Mouse (Mus musculus) lung, embryonic 15.5 days (tissue): ENCODE measurements around the gene Gm49721. TPM values are rescaled to one million over a fixed set of nuclear protein-coding genes. Genes with fewer than 3 reads are reported as not detected.
"Not testable (repeated sequence)": the region's sequence is repeated elsewhere in the genome, so short reads cannot be mapped to it uniquely, and the experiment has no call there.

Experiments used
- ATAC-seq: fragments of 200-750 bp; cut with Nextera tagmentation; 2 replicates; pipeline ENCODE4 v1.8.0; 2017; ENCODE audit warnings: moderate number of reproducible peaks, borderline replicate concordance; ENCODE audit not compliant: low FRiP score, low TSS enrichment; ENCODE audit errors: extremely low read depth
- H3K27ac ChIP-seq: fragments of 300-500 bp; sonication (generic); 2 replicates; pipeline ENCODE4 v1.5.1; 2015; ENCODE audit warnings: moderate library complexity, mild to moderate bottlenecking, inconsistent platforms
- H3K27me3 ChIP-seq: fragments of 300-500 bp; sonication (generic); 2 replicates; pipeline ENCODE4 v1.6.1; 2015; ENCODE audit warnings: inconsistent platforms
- H3K36me3 ChIP-seq: fragments of 300-500 bp; sonication (generic); 2 replicates; pipeline ENCODE4 v1.6.1; 2015; ENCODE audit warnings: inconsistent platforms
- H3K4me1 ChIP-seq: fragments of 300-500 bp; sonication (generic); 2 replicates; pipeline ENCODE4 v1.6.1; 2015; ENCODE audit warnings: inconsistent platforms
- H3K4me2 ChIP-seq: fragments of 300-500 bp; sonication (generic); 2 replicates; pipeline ENCODE4 v1.6.1; 2015; ENCODE audit warnings: inconsistent platforms, mild to moderate bottlenecking, moderate library complexity
- H3K4me3 ChIP-seq: fragments of 300-500 bp; sonication (generic); 2 replicates; pipeline ENCODE4 v1.5.1; 2015; ENCODE audit warnings: mild to moderate bottlenecking, inconsistent platforms
- H3K9ac ChIP-seq: fragments of 300-500 bp; sonication (generic); 2 replicates; pipeline ENCODE4 v1.6.1; 2015; ENCODE audit warnings: inconsistent platforms
- H3K9me3 ChIP-seq: fragments of 300-500 bp; sonication (generic); 2 replicates; pipeline ENCODE4 v1.6.1; 2016; ENCODE audit warnings: inconsistent platforms
- WGBS: fragments of 180-500 bp; shearing (Covaris S2); methylation state at CpG from one replicate; pipeline ENCODE4 v1.1.7; 2015; 5-methylcytosine and 5-hydroxymethylcytosine counted together
- polyA plus RNA-seq: library from polyadenylated mRNA; unstranded; fragments of >200 nt; fragmentation: Nextera tagmentation; extraction: Ambion mirVana; gene quantifications from 2 replicates; pipeline ENCODE4 v1.2.1, GENCODE M21; 2015

The Gm49721 gene
- polyA plus RNA-seq, 1 experiment from 2014 or later, result 0.24 TPM

- not testable (repeated sequence) for H3K27me3 ChIP-seq, H3K9ac ChIP-seq, H3K9me3 ChIP-seq, H3K36me3 ChIP-seq, H3K4me1 ChIP-seq
- WGBS, result under 1% methylated on average over 15 of the region's 48 CpGs
- ATAC-seq, result peak; percentile 97
- H3K4me2 ChIP-seq, result peak overlapping the region; percentile 53
- H3K4me3 ChIP-seq, result peak overlapping the region; percentile 56
- peak overlapping the region; percentile 64; the same call in 1 of the 2 replicates for H3K27ac ChIP-seq
Measured at GRCm38 (mm10) chr17:6961181-6962000, 17.3 kb upstream of the Gm49721 start.

DNA sequence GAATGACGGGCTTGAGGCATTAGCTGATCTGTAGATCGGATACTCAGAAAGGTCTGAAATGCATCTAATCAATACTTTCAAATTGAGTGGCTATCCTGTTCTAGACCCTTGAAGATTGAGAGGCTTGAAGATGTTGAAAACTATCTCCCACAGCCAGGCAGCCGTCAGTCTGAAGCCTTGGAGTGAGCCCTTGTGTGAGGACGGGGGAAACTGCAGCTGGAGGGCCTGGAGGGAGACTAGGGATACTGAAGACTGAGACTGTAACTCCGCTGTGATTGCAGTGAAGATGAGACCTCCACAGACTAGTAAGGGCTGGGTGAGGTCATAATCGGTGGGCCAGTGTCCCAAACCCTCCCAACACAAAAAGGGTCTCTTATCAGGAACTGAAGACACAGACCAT, 16.4 kb upstream of the Gm49721 start:
- not testable (repeated sequence) for H3K27ac ChIP-seq, H3K9me3 ChIP-seq, H3K4me3 ChIP-seq, H3K36me3 ChIP-seq, H3K4me2 ChIP-seq, H3K9ac ChIP-seq, ATAC-seq, H3K27me3 ChIP-seq, H3K4me1 ChIP-seq
- WGBS, result 68% methylated on average over 4 of the region's 6 CpGs

GRCm38 (mm10) chr17:6962936-6963335, 15.8 kb upstream of the Gm49721 start:
- not testable (repeated sequence) for H3K27me3 ChIP-seq, H3K4me1 ChIP-seq, H3K27ac ChIP-seq, H3K9ac ChIP-seq, ATAC-seq, H3K9me3 ChIP-seq, H3K4me3 ChIP-seq, H3K4me2 ChIP-seq, H3K36me3 ChIP-seq
- WGBS, result 40% methylated on average over 4 of the region's 4 CpGs

GRCm38 (mm10) chr17:6965364-6965763, 13.3 kb upstream of the Gm49721 start:
- not testable (repeated sequence) for H3K4me1 ChIP-seq, ATAC-seq, H3K4me3 ChIP-seq, H3K9ac ChIP-seq, H3K36me3 ChIP-seq, H3K9me3 ChIP-seq, H3K27ac ChIP-seq, H3K4me2 ChIP-seq, H3K27me3 ChIP-seq
- 15% methylated on average over 6 of the region's 6 CpGs for WGBS

GRCm38 (mm10) chr17:6967673-6968072, 11.0 kb upstream of the Gm49721 start:
- WGBS, result 25% methylated on average over 1 of the region's 1 CpGs
- H3K9me3 ChIP-seq, H3K4me1 ChIP-seq, ATAC-seq, H3K4me2 ChIP-seq, H3K9ac ChIP-seq, H3K27me3 ChIP-seq, H3K4me3 ChIP-seq, H3K36me3 ChIP-seq, H3K27ac ChIP-seq: not testable (repeated sequence)

DNA sequence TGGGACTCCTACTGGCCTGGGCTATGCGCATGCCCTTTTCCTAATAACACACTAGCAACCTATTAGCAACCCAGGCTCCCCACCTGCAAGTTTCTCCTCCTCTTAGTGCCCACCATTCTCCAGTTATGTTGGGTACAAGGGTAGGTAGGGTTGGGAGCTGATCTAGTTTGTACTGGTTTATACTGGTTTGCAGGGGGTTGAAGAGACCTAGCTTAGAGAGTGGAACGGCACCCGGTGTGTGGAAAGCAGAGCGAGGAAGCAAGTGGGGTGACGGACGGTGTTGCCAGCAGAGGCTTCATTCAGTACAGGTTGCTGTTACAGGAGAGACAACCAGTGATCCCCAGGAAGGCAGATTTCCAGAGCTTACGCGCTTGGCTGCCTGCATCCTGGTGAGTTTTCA, 8.4 kb upstream of the Gm49721 start, which contains the start of gene Rnaset2b:
Rnaset2b (plus strand) TSS at position 301 of the 400 bp plus-strand sequence.
- not testable (repeated sequence) for H3K4me1 ChIP-seq, H3K9ac ChIP-seq, H3K36me3 ChIP-seq, ATAC-seq, H3K4me2 ChIP-seq, H3K27ac ChIP-seq, H3K9me3 ChIP-seq, H3K4me3 ChIP-seq, H3K27me3 ChIP-seq
- WGBS, result 100% methylated on average over 1 of the region's 8 CpGs

DNA sequence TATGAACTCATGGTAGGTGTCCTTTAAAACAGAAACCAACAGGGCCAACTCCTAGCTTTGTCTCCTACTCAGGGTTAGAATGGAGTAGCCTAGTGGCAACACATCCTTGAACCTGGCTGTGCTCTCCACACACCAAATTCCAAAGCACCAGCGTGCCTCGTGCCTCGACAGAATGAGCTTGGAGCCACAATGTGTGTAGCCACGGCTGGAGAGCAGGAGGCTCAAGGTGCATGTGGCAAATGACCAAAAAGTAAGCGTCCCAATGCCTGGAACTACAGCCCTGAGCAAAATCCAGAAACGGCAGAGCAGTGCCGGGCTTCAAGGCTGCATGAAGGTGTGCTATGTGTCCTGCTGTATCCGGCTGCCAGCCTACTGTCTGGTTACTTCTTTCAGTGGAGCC, 7.5 kb upstream of the Gm49721 start:
- H3K9ac ChIP-seq, H3K27me3 ChIP-seq, H3K9me3 ChIP-seq, H3K4me3 ChIP-seq, ATAC-seq, H3K36me3 ChIP-seq, H3K4me2 ChIP-seq, H3K4me1 ChIP-seq, H3K27ac ChIP-seq: not testable (repeated sequence)
- WGBS, result 70% methylated on average over 8 of the region's 8 CpGs

- not testable (repeated sequence) for H3K4me1 ChIP-seq, H3K36me3 ChIP-seq, H3K9me3 ChIP-seq, H3K9ac ChIP-seq, H3K4me2 ChIP-seq, H3K4me3 ChIP-seq, H3K27ac ChIP-seq, H3K27me3 ChIP-seq, ATAC-seq
- 51% methylated on average over 4 of the region's 4 CpGs for WGBS
Measured at GRCm38 (mm10) chr17:6972836-6973396, 5.8 kb upstream of the Gm49721 start.

DNA sequence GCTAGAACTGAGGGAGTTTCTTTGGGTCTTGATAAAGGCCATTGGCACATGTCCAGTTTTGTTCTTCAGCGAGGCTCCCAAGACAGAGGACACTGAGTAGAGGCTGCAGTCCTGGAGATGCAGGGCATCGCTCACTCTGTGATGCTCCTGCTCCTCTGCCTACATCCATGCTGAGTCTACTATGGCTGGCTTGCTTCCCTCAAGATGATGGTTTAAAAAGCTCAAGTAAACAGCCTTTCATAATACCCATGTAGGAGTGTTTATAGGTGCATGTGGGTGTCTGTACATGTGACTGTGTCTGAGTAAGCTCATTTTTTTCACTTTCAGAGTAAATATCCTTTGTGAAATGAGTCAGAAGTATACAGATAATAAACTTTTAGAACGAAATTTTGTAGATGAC, 3.7 kb upstream of the Gm49721 start:
- not testable (repeated sequence) for H3K27me3 ChIP-seq, H3K27ac ChIP-seq, H3K9ac ChIP-seq, H3K4me2 ChIP-seq, ATAC-seq, H3K9me3 ChIP-seq, H3K4me1 ChIP-seq, H3K36me3 ChIP-seq, H3K4me3 ChIP-seq
- WGBS, result 48% methylated on average over 3 of the region's 3 CpGs

GRCm38 (mm10) chr17:6979380-6979779, 676 bp downstream of the Gm49721 start:
- H3K27me3 ChIP-seq, H3K27ac ChIP-seq, ATAC-seq, H3K9me3 ChIP-seq, H3K4me1 ChIP-seq, H3K36me3 ChIP-seq: not testable (repeated sequence)
- peak overlapping the region; percentile 68; the same call in 1 of the 2 replicates for H3K9ac ChIP-seq
- 17% methylated on average over 5 of the region's 5 CpGs for WGBS
- H3K4me3 ChIP-seq, result peak overlapping the region; percentile 58
- peak overlapping the region; percentile 60 for H3K4me2 ChIP-seq

DNA sequence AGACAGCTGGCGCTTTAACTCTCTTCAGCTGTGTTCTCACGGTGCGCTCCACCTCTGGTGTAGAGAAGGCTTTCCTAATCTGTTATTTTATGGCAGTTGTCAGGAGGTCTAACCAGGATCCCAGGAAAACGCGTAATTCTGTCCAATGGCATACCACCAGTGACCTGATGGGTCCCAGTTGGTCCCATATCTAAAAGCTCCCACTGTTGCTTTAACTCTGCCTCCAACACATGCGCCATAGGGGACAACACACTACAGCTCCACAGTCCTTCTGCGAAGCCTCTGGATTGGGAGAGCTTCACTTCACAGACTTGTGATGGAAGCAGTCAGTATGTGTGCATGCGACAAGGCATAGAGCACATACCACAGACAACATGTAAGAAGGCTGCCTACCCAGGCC, 1.4 kb downstream of the Gm49721 start:
- H3K9ac ChIP-seq, H3K9me3 ChIP-seq, H3K4me1 ChIP-seq, H3K27ac ChIP-seq, ATAC-seq, H3K4me3 ChIP-seq, H3K27me3 ChIP-seq, H3K4me2 ChIP-seq, H3K36me3 ChIP-seq: not testable (repeated sequence)
- 91% methylated on average over 5 of the region's 8 CpGs for WGBS

DNA sequence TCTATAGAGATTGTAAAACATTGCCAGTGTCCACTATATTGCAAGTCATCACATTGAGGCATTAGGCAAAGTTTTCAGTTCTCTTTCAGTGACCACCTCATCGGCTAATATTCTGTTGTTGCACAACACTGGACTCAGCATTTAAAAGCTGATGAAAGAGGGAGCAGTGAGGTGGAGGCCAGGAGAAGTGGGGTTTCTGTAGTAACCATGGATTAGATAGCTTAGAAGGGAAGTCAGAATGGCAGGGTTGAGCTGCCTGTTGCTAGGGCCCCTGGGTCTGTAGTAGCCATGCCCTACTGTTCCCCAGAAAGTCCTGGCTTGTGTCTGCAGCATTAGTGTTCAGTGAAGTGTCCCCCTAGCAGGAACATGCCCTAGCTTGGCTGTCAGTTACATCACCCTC, 7.4 kb downstream of the Gm49721 start:
- ATAC-seq, H3K9ac ChIP-seq, H3K27me3 ChIP-seq, H3K4me3 ChIP-seq, H3K27ac ChIP-seq, H3K36me3 ChIP-seq, H3K4me2 ChIP-seq, H3K4me1 ChIP-seq, H3K9me3 ChIP-seq: not testable (repeated sequence)
- WGBS, result 100% methylated on average over 1 of the region's 1 CpGs
